Mouse (Mus musculus): Measurements from ENCODE around the gene Ssh1. TPM values are rescaled to one million over a fixed set of nuclear protein-coding genes. Genes with fewer than 3 reads are reported as not detected.
A peak's percentile ranks its signal among the peaks of the same experiment; 100 is the strongest.

Gene Ssh1
- total and polyA plus RNA-seq, 2 experiments from 2014 or later = 12.4 to 14.0 TPM

- H3K4me3 ChIP-seq (ENCODE audit: low read depth, low read length) = no peak overlapping the region
- peaks cover 30% of the 10 kb centered on the region for H3K36me3 ChIP-seq (ENCODE audit: insufficient read depth, low read length)
- WGBS = 81% methylated on average over 3 of the region's 3 CpGs
- no peak for TF ChIP-seq CTCF (IDR thresholded peaks at IDR 0.05)
- no peaks in the 10 kb centered on the region for H3K4me1 ChIP-seq (ENCODE audit: insufficient read depth, low read length)
- no peaks in the 10 kb centered on the region for H3K27me3 ChIP-seq (ENCODE audit: insufficient read depth, low read length)
- H3K9me3 ChIP-seq (ENCODE audit: low read length) = no peaks in the 10 kb centered on the region
- no peak overlapping the region for H3K9ac ChIP-seq (replicated peaks; ENCODE audit: low read length, poor library complexity, severe bottlenecking)
- no peak for DNase-seq (ENCODE audit: low spot score)
- no peak overlapping the region for H3K27ac ChIP-seq (ENCODE audit: low read depth, low read length)
- H3K4me2 ChIP-seq (ENCODE audit: low read depth, low read length, poor library complexity, severe bottlenecking) = no peak overlapping the region
- ATAC-seq (ENCODE audit: low FRiP score) = no peak
These were observed 38.6 kb upstream of the Ssh1 start for GRCm38 (mm10) chr5:114032161-114032763.

GRCm38 (mm10) chr5:114030652-114031051 is 37.0 kb upstream of the Ssh1 start:
- Histone ChIP-seq H3K27ac (ENCODE audit: low read depth, low read length) (no peak overlapping the region), H3K36me3 (ENCODE audit: insufficient read depth, low read length) (peaks cover 25% of the 10 kb centered on the region), H3K27me3 (ENCODE audit: insufficient read depth, low read length) (no peaks in the 10 kb centered on the region), H3K9ac (replicated peaks; ENCODE audit: low read length, poor library complexity, severe bottlenecking) (no peak overlapping the region), H3K4me3 (ENCODE audit: low read depth, low read length) (no peak overlapping the region), H3K4me1 (ENCODE audit: insufficient read depth, low read length) (no peaks in the 10 kb centered on the region), H3K9me3 (ENCODE audit: low read length) (no peaks in the 10 kb centered on the region), H3K4me2 (ENCODE audit: low read depth, low read length, poor library complexity, severe bottlenecking) (no peak overlapping the region)
- peak; percentile 29; the same call in 1 of the 2 replicates for TF ChIP-seq CTCF (IDR thresholded peaks at IDR 0.05)
- DNase-seq (ENCODE audit: low spot score) (no peak), ATAC-seq (ENCODE audit: low FRiP score) (no peak)
- WGBS = 89% methylated on average over 12 of the region's 12 CpGs

GRCm38 (mm10) chr5:114028111-114028510 is 34.4 kb upstream of the Ssh1 start:
- H3K9ac ChIP-seq (replicated peaks; ENCODE audit: low read length, poor library complexity, severe bottlenecking) = no peak overlapping the region
- 85% methylated on average over 12 of the region's 12 CpGs for WGBS

GRCm38 (mm10) chr5:114027217-114027944 is 33.7 kb upstream of the Ssh1 start:
- no peaks in the 10 kb centered on the region for H3K9me3 ChIP-seq (ENCODE audit: low read length)
- peaks cover 10% of the 10 kb centered on the region for H3K36me3 ChIP-seq (ENCODE audit: insufficient read depth, low read length)
- DNase-seq (ENCODE audit: low spot score) (no peak), ATAC-seq (ENCODE audit: low FRiP score) (no peak)
- H3K4me3 ChIP-seq (ENCODE audit: low read depth, low read length) = no peak overlapping the region
- H3K27ac ChIP-seq (ENCODE audit: low read depth, low read length) = no peak overlapping the region
- no peaks in the 10 kb centered on the region for H3K4me1 ChIP-seq (ENCODE audit: insufficient read depth, low read length)
- no peaks in the 10 kb centered on the region for H3K27me3 ChIP-seq (ENCODE audit: insufficient read depth, low read length)
- H3K9ac ChIP-seq (replicated peaks; ENCODE audit: low read length, poor library complexity, severe bottlenecking) = no peak overlapping the region
- 90% methylated on average over 12 of the region's 12 CpGs for WGBS
- no peak for TF ChIP-seq CTCF (IDR thresholded peaks at IDR 0.05)
- H3K4me2 ChIP-seq (ENCODE audit: low read depth, low read length, poor library complexity, severe bottlenecking) = no peak overlapping the region

More at GRCm38 (mm10) chr5:114028111-114028510, 34.4 kb upstream of the Ssh1 start:
- TF ChIP-seq CTCF (IDR thresholded peaks at IDR 0.05) = no peak
- Histone ChIP-seq H3K4me3 (ENCODE audit: low read depth, low read length) (no peak overlapping the region), H3K27ac (ENCODE audit: low read depth, low read length) (no peak overlapping the region), H3K4me2 (ENCODE audit: low read depth, low read length, poor library complexity, severe bottlenecking) (no peak overlapping the region), H3K36me3 (ENCODE audit: insufficient read depth, low read length) (peaks cover 13% of the 10 kb centered on the region), H3K27me3 (ENCODE audit: insufficient read depth, low read length) (no peaks in the 10 kb centered on the region), H3K9me3 (ENCODE audit: low read length) (no peaks in the 10 kb centered on the region), H3K4me1 (ENCODE audit: insufficient read depth, low read length) (no peaks in the 10 kb centered on the region)
- DNase-seq (ENCODE audit: low spot score) (no peak), ATAC-seq (ENCODE audit: low FRiP score) (no peak)

- no peak for DNase-seq (ENCODE audit: low spot score)
- Histone ChIP-seq H3K9me3 (ENCODE audit: low read length) (no peaks in the 10 kb centered on the region), H3K4me3 (ENCODE audit: low read depth, low read length) (no peak overlapping the region), H3K36me3 (ENCODE audit: insufficient read depth, low read length) (peaks cover 7% of the 10 kb centered on the region), H3K27ac (ENCODE audit: low read depth, low read length) (no peak overlapping the region), H3K4me2 (ENCODE audit: low read depth, low read length, poor library complexity, severe bottlenecking) (peak overlapping the region; percentile 13; the same call in 1 of the 2 replicates), H3K9ac (replicated peaks; ENCODE audit: low read length, poor library complexity, severe bottlenecking) (no peak overlapping the region), H3K27me3 (ENCODE audit: insufficient read depth, low read length) (no peaks in the 10 kb centered on the region), H3K4me1 (ENCODE audit: insufficient read depth, low read length) (no peaks in the 10 kb centered on the region)
- 13% methylated on average over 9 of the region's 10 CpGs for WGBS
- ATAC-seq (ENCODE audit: low FRiP score) = peak; percentile 17; the same call in 1 of the 2 replicates
- TF ChIP-seq CTCF (IDR thresholded peaks at IDR 0.05) = no peak
These were observed 31.2 kb upstream of the Ssh1 start for GRCm38 (mm10) chr5:114024885-114025284.

- no peak for TF ChIP-seq CTCF (IDR thresholded peaks at IDR 0.05)
- H3K9me3 ChIP-seq (ENCODE audit: low read length) = no peaks in the 10 kb centered on the region
- H3K36me3 ChIP-seq (ENCODE audit: insufficient read depth, low read length) = peaks cover 7% of the 10 kb centered on the region; the same call in 1 of the 2 replicates
- DNase-seq (ENCODE audit: low spot score) (no peak), ATAC-seq (ENCODE audit: low FRiP score) (no peak)
- no peak overlapping the region for H3K27ac ChIP-seq (ENCODE audit: low read depth, low read length)
- WGBS = 61% methylated on average over 6 of the region's 6 CpGs
- no peaks in the 10 kb centered on the region for H3K4me1 ChIP-seq (ENCODE audit: insufficient read depth, low read length)
- no peak overlapping the region for H3K9ac ChIP-seq (replicated peaks; ENCODE audit: low read length, poor library complexity, severe bottlenecking)
- H3K4me2 ChIP-seq (ENCODE audit: low read depth, low read length, poor library complexity, severe bottlenecking) = peak overlapping the region; percentile 13; the same call in 1 of the 2 replicates
- no peak overlapping the region for H3K4me3 ChIP-seq (ENCODE audit: low read depth, low read length)
- H3K27me3 ChIP-seq (ENCODE audit: insufficient read depth, low read length) = no peaks in the 10 kb centered on the region
These were observed 30.7 kb upstream of the Ssh1 start for GRCm38 (mm10) chr5:114024390-114024789.

All from midbrain, postnatal 0 days (tissue).